Mouse (Mus musculus): ENCODE measurements around the gene Sap30l.

GRCm38 (mm10) chr11:57773479-57773878 is 28.0 kb upstream of the Sap30l start:
- TF ChIP-seq CTCF (conservative IDR thresholded peaks at IDR 0.05; ENCODE audit: low read length) (no peak), NANOG (IDR thresholded peaks at IDR 0.05; ENCODE audit: borderline replicate concordance, low read length) (no peak), POU5F1 (IDR thresholded peaks at IDR 0.05; ENCODE audit: borderline replicate concordance, low read length) (no peak)

Measured in E14TG2a.4 (cell line).